Mouse (Mus musculus): ENCODE measurements at regions not wholly inside any gene's neighbourhood (a gene's known extent, or its start where the extent isn't known, plus 50 kb on each side); places are given as distances from the start of the nearest gene placed in this dataset.

- DNase-seq (ENCODE audit: low spot score in 2 of 2): peak in 1 of 2 experiments; percentile 13
Observed at GRCm38 (mm10) chr16:22750725-22751287, 60.6 kb downstream of the Crygs start.

GRCm38 (mm10) chr16:22744121-22744855 lies 67.1 kb downstream of the Crygs start:
- no peak for DNase-seq (ENCODE audit: low spot score in 2 of 2)

GRCm38 (mm10) chr16:22743461-22743860 lies 67.9 kb downstream of the Crygs start:
- DNase-seq (ENCODE audit: low spot score in 2 of 2): no peak

GRCm38 (mm10) chr16:22741496-22741895 lies 69.9 kb downstream of the Crygs start:
- DNase-seq (ENCODE audit: low spot score in 2 of 2): no peak

GRCm38 (mm10) chr16:22734529-22735022 lies 76.8 kb downstream of the Crygs start:
- no peak for DNase-seq (ENCODE audit: low spot score in 2 of 2)

- DNase-seq (ENCODE audit: low spot score in 2 of 2): no peak
Observed at GRCm38 (mm10) chr16:22733772-22734528, 76.9 kb upstream of the Dgkg start.

- no peak for DNase-seq (ENCODE audit: low spot score in 2 of 2)
Observed at GRCm38 (mm10) chr16:22729096-22729495, 72.1 kb upstream of the Dgkg start.

- DNase-seq (ENCODE audit: low spot score in 2 of 2): peak in 1 of 2 experiments; percentile 54
Observed at GRCm38 (mm10) chr16:22725261-22725660, 68.2 kb upstream of the Dgkg start.

- DNase-seq (ENCODE audit: low spot score in 2 of 2): no peak
Observed at GRCm38 (mm10) chr16:22723333-22723732, 66.3 kb upstream of the Dgkg start.

- DNase-seq (ENCODE audit: low spot score in 2 of 2): no peak
Observed at GRCm38 (mm10) chr16:22719791-22720190, 62.8 kb upstream of the Dgkg start.

- no peak for DNase-seq (ENCODE audit: low spot score in 2 of 2)
Observed at GRCm38 (mm10) chr16:22719304-22719703, 62.3 kb upstream of the Dgkg start.

- DNase-seq (ENCODE audit: low spot score in 2 of 2): no peak
Observed at GRCm38 (mm10) chr16:22717462-22717861, 60.4 kb upstream of the Dgkg start.

- no peak for DNase-seq (ENCODE audit: low spot score in 2 of 2)
Observed at GRCm38 (mm10) chr16:22716306-22716830, 59.3 kb upstream of the Dgkg start.

- no peak for DNase-seq (ENCODE audit: low spot score in 2 of 2)
Observed at GRCm38 (mm10) chr16:22714315-22714714, 57.3 kb upstream of the Dgkg start.

GRCm38 (mm10) chr16:22708768-22709167 lies 51.7 kb upstream of the Dgkg start:
- no peak for DNase-seq (ENCODE audit: low spot score in 2 of 2)
